Mouse (Mus musculus): ENCODE measurements around the gene Pgm5.
"Not testable (repeated sequence)": the region's sequence is repeated elsewhere in the genome, so short reads cannot be mapped to it uniquely, and the experiment has no call there.

Pgm5 gene

GRCm38 (mm10) chr19:24707071-24707906, 154.4 kb downstream of the Pgm5 start:
- no peak for DNase-seq (ENCODE audit: low spot score in 2 of 2)

DNA sequence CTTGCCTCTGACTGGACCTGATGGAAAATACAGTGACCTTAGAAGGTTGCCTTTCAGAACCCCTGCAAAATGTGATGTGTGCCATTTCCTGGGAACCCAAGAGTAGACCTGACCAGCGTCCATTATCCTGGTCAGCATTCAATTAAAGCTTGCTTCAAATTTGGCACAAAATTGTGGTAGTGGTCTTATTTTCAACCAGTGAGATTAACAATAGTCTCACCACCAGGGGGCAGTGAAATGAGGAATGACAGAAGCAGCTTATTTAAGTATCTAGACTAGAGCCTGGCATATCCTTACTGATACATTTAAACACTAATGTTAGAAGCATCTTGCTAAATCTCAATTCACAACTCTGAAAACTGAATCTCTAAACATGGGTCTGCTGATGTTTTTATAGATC, 156.3 kb downstream of the Pgm5 start:
- no peak for DNase-seq (ENCODE audit: low spot score in 2 of 2)

GRCm38 (mm10) chr19:24704326-24704725, 157.3 kb downstream of the Pgm5 start:
- peak in 1 of 2 experiments; percentile 37 for DNase-seq (ENCODE audit: low spot score in 2 of 2)

DNA sequence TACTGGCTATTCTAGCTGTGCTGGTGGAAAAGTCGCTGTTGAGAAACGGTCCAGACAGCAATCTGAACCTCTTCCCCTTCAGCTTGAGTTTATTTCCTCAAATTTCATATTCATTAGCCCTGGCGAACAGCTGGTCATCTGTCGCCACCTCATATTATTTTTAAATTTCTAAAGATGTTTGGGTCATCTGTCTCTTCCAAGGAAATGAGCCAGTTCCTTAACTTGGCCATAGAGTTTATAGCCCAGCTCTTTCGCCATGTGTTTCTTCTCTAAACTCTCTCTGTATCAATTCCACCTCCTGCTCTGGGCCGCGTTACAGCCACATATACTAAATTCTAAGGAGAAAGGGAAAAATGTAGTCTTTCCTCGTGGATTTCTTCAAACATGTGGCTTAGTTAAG, 158.0 kb downstream of the Pgm5 start:
- no peak for DNase-seq (ENCODE audit: low spot score in 2 of 2)

GRCm38 (mm10) chr19:24703168-24703567, 158.5 kb downstream of the Pgm5 start:
- DNase-seq (ENCODE audit: low spot score in 2 of 2), result not testable (repeated sequence)

DNA sequence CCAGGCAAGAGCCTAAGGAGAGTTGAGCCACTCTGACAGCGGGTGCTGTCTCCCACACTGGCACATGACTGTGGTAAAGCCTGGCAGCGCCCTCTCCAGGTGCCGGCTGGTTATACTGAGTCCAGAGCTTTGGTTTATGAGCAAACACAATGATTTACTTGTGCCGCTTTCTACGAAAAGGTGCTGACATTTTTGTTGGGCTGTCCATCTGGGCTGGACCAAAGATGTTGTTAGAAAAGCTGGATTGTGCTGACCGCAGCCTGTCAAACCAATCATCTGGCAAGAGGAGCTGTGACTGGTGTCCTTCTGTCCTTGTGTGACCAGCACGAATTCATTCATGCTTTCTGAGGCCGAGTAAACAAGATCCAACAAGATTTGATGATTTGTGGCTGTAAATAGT, 159.9 kb downstream of the Pgm5 start:
- DNase-seq (ENCODE audit: low spot score in 2 of 2), result no peak

DNA sequence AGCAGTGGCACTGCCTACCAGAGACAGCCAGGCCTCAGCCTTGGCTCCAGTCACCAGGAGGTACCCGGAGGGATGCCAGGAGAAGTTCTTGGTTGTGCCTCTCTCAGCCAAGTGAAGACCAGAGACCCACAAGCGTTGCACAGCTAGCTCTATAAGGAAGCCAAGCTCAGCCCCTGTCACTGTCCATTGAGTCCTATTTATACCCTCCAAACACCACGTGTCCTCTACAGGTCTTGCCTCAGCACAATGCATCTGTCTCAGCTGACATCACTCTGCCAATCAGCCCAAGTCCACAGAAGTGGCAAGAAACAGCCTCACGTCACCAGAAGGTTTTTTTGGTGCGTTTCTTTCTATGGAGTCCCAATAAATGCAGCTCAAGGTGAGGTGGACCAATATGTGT, 161.0 kb downstream of the Pgm5 start:
- DNase-seq (ENCODE audit: low spot score in 2 of 2), result no peak

- no peak for DNase-seq (ENCODE audit: low spot score in 2 of 2)
These were observed 161.7 kb downstream of the Pgm5 start for GRCm38 (mm10) chr19:24699910-24700309.

- DNase-seq (ENCODE audit: low spot score in 2 of 2), result no peak
These were observed 162.5 kb downstream of the Pgm5 start for GRCm38 (mm10) chr19:24699196-24699595.

DNA sequence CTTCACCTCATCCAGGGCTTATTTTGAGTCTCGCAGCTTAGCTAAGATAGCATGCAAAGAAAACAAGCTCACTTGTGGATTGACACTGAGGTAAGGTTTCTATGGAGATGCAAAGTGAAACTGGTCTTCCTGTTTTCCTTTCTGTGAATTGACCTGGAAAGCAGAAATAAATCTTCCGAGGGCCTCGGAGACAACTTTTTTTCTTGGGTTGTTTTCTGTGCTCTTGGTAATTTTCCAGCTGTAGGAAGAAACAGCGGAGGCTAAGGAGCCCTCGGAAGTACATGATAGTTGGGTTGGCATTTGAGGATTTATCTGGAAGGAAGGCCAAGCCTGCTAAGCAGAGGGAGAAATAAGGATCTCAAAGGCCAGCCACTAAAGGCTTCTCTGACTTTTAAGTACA, 163.0 kb downstream of the Pgm5 start:
- DNase-seq (ENCODE audit: low spot score in 2 of 2), result no peak

DNA sequence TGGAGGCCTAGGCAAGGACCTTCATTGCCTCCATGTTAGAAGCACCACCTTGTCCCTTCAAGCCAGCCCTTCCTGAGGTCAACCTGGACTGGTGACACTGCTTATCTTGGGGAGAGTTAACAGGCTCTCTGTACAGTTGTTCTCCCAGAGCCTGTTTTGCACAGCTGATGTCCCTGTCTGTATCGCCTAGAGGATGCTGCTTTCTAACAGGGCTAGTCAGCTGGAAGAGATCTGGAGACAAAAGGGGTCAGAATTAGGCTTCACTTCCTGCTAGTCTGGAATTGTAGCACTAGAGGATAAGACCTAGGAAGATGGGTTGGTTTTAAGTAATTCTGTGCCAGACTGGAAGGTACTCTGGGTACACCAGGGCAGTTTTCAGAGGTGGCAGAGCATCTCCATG, 163.7 kb downstream of the Pgm5 start:
- DNase-seq (ENCODE audit: low spot score in 2 of 2), result no peak

DNA sequence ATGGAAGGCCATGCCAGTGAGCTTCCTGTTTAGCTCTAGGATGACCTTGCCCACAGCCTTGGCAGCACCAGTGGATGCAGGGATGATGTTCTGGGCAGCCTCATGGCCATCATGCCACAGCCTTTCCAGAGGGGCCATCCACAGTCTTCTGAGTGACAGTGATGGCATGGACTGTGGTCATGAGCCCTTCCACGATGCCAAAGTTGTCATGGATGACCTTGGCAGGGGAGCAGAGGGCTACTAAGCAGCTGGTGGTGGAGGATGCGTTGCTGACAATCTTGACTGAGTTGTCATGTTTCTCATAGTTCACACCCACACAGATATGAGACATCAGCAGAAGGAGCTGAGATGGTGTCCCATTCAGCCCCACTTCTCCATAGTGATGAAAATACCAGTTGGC, 169.0 kb downstream of the Pgm5 start:
- DNase-seq (ENCODE audit: low spot score in 2 of 2), result no peak

DNA sequence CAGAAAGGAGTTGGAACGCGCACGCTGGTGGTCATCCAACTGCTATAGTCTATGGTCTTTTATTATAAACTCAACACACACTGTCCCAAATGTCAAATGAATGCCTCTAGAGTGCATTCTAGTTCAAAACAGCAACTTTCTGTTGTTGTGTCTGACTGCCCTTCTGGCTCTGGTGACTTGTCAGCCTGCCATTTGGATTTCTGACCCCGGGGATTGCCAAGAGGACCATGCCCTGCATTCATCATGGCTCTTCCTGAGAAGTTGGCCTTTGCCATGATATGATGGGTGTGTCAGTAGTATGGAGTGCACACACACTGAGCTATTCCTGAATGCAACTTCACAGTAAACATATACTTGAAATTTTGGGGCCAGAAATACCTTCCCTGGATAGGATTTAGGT, 172.1 kb downstream of the Pgm5 start:
- no peak for DNase-seq (ENCODE audit: low spot score in 2 of 2)

GRCm38 (mm10) chr19:24688327-24688726, 173.3 kb downstream of the Pgm5 start:
- no peak for DNase-seq (ENCODE audit: low spot score in 2 of 2)

GRCm38 (mm10) chr19:24686411-24686810, 175.2 kb downstream of the Pgm5 start:
- no peak for DNase-seq (ENCODE audit: low spot score in 2 of 2)

- no peak for DNase-seq (ENCODE audit: low spot score in 2 of 2)
These were observed 178.5 kb downstream of the Pgm5 start for GRCm38 (mm10) chr19:24683016-24683720.

DNA sequence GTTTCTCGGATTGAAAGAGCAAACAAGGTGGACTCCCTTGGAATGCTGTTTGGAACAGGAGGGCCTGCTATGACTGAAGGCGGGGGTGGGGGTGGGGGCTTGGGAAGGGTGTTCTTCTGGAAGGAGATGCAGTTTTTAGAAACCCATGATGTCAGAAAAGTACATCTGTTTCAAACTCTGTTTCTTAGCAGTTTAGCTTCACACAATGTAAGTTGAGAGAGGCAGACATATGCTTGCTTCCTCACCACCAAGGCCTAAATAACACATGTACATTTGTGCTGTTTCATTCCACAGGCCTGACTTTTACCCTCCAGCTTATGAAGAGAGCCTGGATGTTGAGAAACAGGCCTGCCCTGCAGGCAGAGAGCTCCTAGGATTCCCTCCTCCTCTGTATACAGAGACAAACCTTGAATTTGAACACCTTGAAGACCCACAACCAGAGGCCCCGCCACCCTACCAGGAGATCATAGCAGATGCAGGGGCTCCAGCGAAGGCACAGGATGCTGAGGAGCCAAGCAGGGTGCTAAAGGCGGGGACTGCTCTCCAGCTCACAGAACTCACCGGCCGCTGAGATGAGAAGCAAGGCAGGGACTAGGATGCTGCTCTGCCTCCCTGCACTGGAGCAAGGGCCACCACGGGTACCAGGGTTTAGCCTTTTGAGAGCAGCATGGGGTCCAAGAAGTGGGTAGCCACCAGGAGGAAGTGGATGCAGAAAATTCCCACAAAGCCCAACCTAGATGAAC, 184.2 kb downstream of the Pgm5 start:
- peak; percentile 28 to 42 for DNase-seq (ENCODE audit: low spot score in 2 of 2)

GRCm38 (mm10) chr19:24676429-24676828, 185.2 kb downstream of the Pgm5 start:
- no peak for DNase-seq (ENCODE audit: low spot score in 2 of 2)

DNA sequence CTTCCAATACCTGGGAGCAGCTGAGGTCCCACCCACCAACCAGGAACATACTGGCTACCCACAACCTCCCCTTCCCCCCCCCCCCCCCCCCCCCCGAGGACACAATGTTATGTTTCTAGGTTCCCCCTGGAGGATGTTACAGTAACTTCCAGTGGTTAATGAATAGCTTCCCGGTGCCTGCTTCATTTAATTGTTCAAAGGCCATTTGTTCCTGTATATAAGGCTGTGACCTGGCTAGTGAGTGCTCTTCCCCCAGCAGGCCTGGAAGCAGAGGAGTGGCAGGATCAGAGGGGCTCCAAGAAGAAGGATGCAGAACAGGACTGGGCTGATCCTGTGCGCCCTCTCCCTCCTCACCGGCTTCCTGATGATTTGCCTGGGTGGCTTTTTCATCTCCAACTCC, 187.9 kb downstream of the Pgm5 start, which contains the start of gene Tmem252:
Gene Tmem252 (plus strand): TSS at position 247 of the 400 bp plus-strand sequence.
- no peak for DNase-seq (ENCODE audit: low spot score in 2 of 2)

GRCm38 (mm10) chr19:24673331-24673730, 188.3 kb downstream of the Pgm5 start:
- no peak for DNase-seq (ENCODE audit: low spot score in 2 of 2)

GRCm38 (mm10) chr19:24672366-24672960, 189.2 kb downstream of the Pgm5 start:
- no peak for DNase-seq (ENCODE audit: low spot score in 2 of 2)

GRCm38 (mm10) chr19:24671571-24671970, 190.1 kb downstream of the Pgm5 start:
- no peak for DNase-seq (ENCODE audit: low spot score in 2 of 2)

Measured in frontal cortex, postnatal 36 days (tissue).